Mouse (Mus musculus) left cerebral cortex, postnatal 36 days (tissue): Measurements from ENCODE around the gene Ihh. TPM values are rescaled to one million over a fixed set of nuclear protein-coding genes. Genes with fewer than 3 reads are reported as not detected.

Experiments used
- microRNA-seq: library from miRNA; unstranded; fragments of <30 nt; microRNA quantifications from one replicate; pipeline ENCODE4 v1.2.0, GENCODE M21; 2022
- total RNA-seq, 2 experiments: library from RNA; stranded (reverse); gene quantifications; 2 replicates each; pipeline ENCODE4 v1.2.3; 2021

The Ihh gene
- total RNA-seq, 2 experiments from 2014 or later, result 0.37 to 0.48 TPM

Small RNA genes lying within 50 kb of the gene (microRNA-seq; reads per million reads assigned to microRNA genes)
- 157 reads per million, percentile 61 among the genes with 10 or more reads in this experiment for gene Mir375

Other genes with a start within 250 kb of the Ihh start
- 1 to 10 TPM; 2.3 to 3.3 TPM for gene Cyp27a1, start 238.1 kb downstream of the Ihh start, total RNA-seq
- under 1 TPM in 1 of 2 experiments, not detected in 1; 0.14 TPM for gene Prkag3, start 202.5 kb downstream of the Ihh start, total RNA-seq
- gene Wnt6, start 179.8 kb downstream of the Ihh start, total RNA-seq, result 1 to 10 TPM; 1.4 to 4.0 TPM
- 10 to 100 TPM in 1 of 2 experiments, 1 to 10 TPM in 1; 8.5 to 12.7 TPM for gene Wnt10a, start 160.2 kb downstream of the Ihh start, total RNA-seq
- 100 to 1,000 TPM; 384 to 481 TPM for gene Cdk5r2, start 96.7 kb downstream of the Ihh start, total RNA-seq
- not detected for gene Fev, start 66.3 kb downstream of the Ihh start, total RNA-seq
- gene Cryba2, start 58.5 kb downstream of the Ihh start, total RNA-seq, result 1 to 10 TPM in 1 of 2 experiments, not detected in 1; 1.2 TPM
- gene Cfap65, start 16.1 kb downstream of the Ihh start, total RNA-seq, result 1 to 10 TPM; 1.7 to 2.6 TPM
- 1 to 10 TPM; 1.7 to 3.4 TPM for gene Nhej1, start 173.5 kb upstream of the Ihh start, total RNA-seq
- gene Slc23a3, start 182.2 kb upstream of the Ihh start, total RNA-seq, result under 1 TPM; 0.84 to 0.88 TPM
- gene Cnppd1, start 191.0 kb upstream of the Ihh start, total RNA-seq, result 10 to 100 TPM; 28.8 to 32.6 TPM
- 100 to 1,000 TPM; 184 to 202 TPM for gene Retreg2, start 191.1 kb upstream of the Ihh start, total RNA-seq
- 10 to 100 TPM; 25.9 to 30.1 TPM for gene Zfand2b, start 217.0 kb upstream of the Ihh start, total RNA-seq
- 10 to 100 TPM; 22.8 to 24.7 TPM for gene Abcb6, start 228.7 kb upstream of the Ihh start, total RNA-seq
- 10 to 100 TPM; 21.6 to 31.7 TPM for gene Ankzf1, start 240.5 kb upstream of the Ihh start, total RNA-seq
- 100 to 1,000 TPM; 138 to 146 TPM for gene Atg9a, start 240.5 kb upstream of the Ihh start, total RNA-seq